Mouse (Mus musculus) ZHBTc4 (cell line): ENCODE data around the gene Gm20388.

Experiments
- DNase-seq: peaks from one replicate; pipeline ENCODE4 v3.0.0-alpha.2; 2011; ENCODE audit warnings: low read depth, low spot score

Gm20388 gene

GRCm38 (mm10) chr8:121811502-121811901 is 1900.9 kb downstream of the Gm20388 start:
- DNase-seq, result no peak

DNA sequence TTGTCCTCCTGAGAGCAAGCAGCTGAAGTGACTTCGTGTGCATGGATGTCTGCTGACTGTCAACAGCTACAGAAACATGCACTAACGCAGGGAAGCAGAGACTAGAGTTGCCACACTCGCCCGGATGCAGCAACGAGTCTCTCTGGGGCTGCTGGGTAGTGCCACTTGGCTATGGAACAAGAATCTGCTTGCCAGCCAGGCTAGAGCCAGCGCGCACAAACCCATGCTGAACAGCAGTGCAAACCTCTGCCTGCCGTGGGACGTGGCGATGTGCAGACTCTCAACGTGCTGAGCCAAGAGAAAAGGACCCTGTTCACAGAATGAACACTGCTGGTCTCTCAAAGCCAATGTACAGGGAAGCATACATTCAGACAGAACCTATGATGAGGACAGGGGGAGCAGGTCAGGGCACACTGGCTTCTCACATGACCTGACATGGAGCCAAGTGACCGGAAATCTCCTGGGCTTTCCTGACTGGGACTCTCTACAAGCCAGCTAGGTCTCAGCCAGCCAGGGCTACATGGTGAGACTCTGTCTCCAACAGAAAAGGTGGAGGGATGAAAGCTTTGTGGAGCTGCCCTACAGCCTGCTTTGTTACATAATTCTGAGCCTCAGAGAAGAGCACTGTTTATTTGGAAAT is 1901.4 kb downstream of the Gm20388 start:
- DNase-seq, result no peak

GRCm38 (mm10) chr8:121818226-121818625 is 1907.6 kb downstream of the Gm20388 start:
- no peak for DNase-seq

GRCm38 (mm10) chr8:121820840-121821239 is 1910.2 kb downstream of the Gm20388 start:
- no peak for DNase-seq

DNA sequence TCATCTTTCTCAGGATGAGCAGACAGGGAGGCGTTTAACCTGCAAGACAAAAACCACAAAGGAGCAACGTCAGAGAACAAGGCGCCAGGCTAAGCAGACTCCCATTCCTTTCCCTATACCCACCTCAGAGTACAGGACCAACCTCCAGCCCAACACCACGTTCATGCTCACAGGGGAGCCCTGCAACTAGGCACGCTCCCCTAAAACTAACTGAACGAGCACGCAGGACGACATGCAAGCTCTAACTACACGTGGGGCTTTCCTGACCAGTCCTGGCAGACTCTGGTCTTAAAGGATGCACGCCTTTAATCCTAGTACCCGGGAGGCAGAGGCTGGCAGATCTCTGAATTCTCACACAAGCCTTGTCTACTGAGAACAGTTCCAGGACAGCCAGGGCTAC is 1910.7 kb downstream of the Gm20388 start:
- no peak for DNase-seq

- DNase-seq, result peak; percentile 48
These were observed 1911.1 kb downstream of the Gm20388 start for GRCm38 (mm10) chr8:121821770-121822169.

- no peak for DNase-seq
These were observed 1917.1 kb downstream of the Gm20388 start for GRCm38 (mm10) chr8:121827726-121828125.

DNA sequence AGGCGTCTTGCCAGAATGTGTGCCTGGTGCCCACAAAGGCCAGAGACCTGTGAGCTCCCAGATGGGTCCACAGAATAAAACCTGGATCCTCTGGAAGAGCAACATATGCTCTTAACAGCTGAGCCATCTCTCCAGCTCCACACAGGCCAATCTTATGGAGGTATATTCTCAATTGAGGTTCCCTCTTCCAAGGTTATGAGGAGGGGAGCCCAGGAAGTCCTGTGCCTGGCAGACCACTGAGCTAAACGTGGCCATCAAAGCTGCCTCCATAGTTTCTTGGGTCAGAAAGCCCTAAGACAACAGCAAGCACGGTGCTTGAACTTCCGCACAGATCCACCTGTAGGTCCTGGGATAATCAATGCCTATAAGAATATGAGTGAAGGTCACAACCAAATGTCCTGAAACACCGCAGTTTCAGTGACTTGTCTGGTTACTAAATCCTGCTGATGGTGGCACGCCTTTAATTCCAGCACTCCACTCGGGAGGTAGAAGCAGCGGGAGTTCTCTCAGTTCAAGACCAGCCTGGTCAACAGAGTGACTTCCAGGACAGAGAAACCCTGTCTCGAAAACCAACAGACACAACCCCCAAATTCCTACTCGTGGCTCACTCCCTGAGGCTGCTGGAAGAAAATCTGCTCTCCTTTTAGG is 1917.9 kb downstream of the Gm20388 start:
- DNase-seq, result no peak

- peak; percentile 95 for DNase-seq
These were observed 1918.6 kb downstream of the Gm20388 start, which contains the start of gene Klhdc4 for GRCm38 (mm10) chr8:121829048-121829776. Gene Klhdc4, minus strand, starts transcription at chr8:121829569.

DNA sequence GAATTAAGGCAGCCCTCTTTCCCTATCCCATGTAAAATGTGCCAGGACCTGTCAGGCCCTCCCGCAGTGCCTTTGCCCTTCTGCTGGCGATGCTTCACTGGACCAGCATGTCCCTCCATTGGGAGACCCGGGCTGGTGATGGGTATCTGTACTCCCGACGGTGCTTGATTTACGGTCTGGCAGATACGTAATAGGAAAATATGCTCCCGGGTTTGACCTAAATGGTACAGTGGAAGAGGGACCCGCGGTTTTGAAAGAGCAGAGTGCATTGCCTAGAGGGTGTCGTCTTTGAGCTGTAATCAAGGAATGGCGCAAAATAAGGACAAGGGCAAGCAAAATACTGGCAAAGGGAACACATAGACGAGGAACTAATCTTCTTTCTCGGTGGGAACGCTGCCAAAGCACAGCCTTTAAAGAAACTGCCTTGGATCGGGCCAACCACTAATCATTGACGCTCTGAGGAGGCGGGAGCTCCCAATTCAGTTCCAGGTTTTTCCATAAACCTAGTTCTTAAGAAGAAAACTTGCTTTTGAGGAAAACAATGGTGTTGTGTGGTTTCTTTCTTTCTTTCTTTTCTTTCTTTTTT is 1919.2 kb downstream of the Gm20388 start:
- DNase-seq, result no peak

GRCm38 (mm10) chr8:121832061-121832460 is 1921.4 kb downstream of the Gm20388 start:
- no peak for DNase-seq

GRCm38 (mm10) chr8:121832503-121832902 is 1921.9 kb downstream of the Gm20388 start:
- DNase-seq, result peak; percentile 82

- peak; percentile 89 for DNase-seq
These were observed 1930.6 kb downstream of the Gm20388 start for GRCm38 (mm10) chr8:121841242-121841641.

- no peak for DNase-seq
These were observed 1931.7 kb downstream of the Gm20388 start for GRCm38 (mm10) chr8:121842064-121842955.

DNA sequence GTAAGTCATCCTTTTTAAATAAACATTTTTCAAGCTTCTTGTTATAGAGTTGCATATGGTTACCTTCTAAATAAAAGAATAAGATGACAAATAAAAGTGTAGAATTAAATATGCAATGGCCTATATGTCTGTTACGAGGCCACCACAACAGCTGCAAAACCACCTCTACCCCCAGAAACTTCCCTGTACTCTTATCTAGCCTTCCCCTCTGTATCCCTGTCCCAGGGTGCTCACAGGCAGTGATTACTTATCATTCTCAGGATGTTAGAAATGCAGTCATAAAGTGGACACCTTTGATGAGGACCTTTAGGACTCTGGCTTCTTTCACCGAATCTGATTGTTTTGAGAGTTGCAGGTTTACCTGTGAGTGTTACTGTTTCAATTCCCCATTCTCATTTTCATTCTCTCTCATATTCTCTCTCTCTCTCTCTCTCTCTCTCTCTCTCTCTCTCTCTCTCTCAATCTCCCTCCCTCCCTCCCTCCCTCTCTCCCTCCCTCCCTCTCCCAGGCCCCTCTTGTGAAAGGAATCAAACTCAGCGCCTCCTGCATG is 1932.6 kb downstream of the Gm20388 start:
- DNase-seq, result no peak

DNA sequence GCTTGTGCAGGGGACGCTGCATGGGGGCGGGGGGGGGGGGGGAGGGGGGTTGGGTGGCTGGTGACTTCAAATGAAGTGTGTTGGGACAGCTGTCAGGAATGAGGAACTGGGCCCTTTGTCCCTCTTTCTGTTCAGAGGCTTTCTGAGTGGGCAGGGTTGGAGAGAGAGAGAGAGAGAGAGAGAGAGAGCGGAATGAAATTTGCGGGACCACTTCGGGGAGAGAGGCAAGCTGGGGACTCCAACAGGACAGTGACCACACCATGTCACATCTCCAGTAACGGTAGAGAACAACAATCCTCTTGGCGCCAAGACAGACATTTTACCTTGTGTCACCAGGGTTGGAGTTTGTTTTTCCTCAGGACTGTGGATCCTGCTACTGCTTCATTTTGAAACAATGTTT is 1934.1 kb downstream of the Gm20388 start:
- DNase-seq, result no peak

GRCm38 (mm10) chr8:121846815-121847214 is 1936.2 kb downstream of the Gm20388 start:
- no peak for DNase-seq

DNA sequence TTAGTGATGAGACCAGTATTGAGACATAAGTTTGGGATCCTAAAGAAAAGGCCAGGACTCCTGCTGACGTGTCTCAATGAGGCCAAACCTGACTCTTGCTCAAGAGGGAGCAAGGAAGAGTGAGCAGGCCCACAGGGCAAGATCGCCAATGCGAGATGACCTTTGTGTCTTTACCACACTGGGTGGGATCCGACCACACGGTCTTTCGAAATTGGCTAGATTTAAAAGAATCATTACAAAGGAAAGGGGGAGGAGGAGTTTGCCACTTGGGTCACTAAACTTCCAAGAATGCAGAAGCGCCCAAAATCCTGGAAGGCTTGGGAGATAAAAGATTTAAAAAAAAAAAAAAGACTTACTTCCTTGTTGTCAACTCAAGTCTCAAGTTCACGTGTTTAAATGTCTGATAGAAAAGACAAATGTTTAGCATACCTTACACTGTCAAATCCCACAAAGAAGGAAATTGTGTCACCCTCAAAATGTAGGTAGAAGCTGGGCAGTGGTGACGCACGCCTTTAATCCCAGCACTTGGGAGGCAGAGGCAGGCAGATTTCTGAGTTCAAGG is 1936.7 kb downstream of the Gm20388 start:
- no peak for DNase-seq

GRCm38 (mm10) chr8:121847987-121848386 is 1937.3 kb downstream of the Gm20388 start:
- DNase-seq, result no peak

DNA sequence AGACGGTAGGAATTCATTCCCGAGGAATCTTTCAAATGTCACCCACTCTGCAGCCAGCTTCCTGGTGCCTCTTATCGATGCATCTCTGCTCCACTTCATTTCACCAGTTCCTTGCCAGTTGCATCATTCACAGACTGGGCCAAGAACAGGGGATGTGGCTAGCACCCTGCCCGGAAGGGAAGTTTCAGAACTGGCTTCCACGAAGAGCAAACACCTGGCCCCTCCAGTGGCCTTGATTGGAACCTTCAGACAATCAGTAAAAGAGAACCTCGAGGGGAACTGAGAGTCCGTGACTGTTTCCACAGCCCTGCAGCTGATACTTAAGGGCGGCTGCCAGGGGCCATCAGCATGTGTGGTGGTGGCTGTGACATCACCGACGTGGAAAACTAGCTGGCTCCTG is 1937.9 kb downstream of the Gm20388 start:
- no peak for DNase-seq

DNA sequence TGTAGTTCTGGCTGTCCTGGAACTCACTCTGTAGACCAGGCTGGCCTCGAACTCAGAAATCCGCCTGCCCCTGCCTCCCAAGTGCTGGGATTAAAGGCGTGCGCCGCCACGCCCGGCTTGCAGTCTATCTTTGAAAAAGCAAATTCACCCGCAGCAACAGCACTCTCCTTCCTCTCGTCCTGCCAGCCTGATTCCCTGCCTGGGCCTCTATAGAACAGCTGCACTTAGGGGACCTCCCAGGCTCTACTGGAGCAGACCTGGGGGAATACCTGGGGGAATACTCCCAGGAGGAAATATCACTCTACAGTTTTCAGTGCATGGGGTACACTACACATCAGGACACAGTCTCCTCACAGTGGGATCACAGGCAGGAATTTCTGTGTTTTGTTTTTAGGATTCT is 1938.7 kb downstream of the Gm20388 start:
- no peak for DNase-seq
